ENCODE assay signal across 13 mouse cellular contexts in genomic region chr10:99241284-99241828, GRCm38 (mm10). TPM values are rescaled to one million over a fixed set of nuclear protein-coding genes. Genes with fewer than 3 reads are reported as not detected.
DNase-seq lines count a peak whose midpoint lies in the region; ATAC-seq and TF ChIP-seq lines count a peak whose summit lies in the region.
"Had no signal": no experiment of that assay in that cellular context is flagged by ENCODE, and none has a peak within 500 bp of the region (broad histone marks: within the 10 kb centered on the region; RNA-seq: fewer than 3 reads in every experiment).

No protein-coding gene starts in this region.

- DNase-seq in heart, adult 11 months, result no peak
- DNase-seq in lung, adult 2 months, result no peak
- peak; percentile 75 for DNase-seq in thymus, postnatal 0 days (ENCODE audit: low spot score)
- DNase-seq in Muller cell, postnatal 12 days (ENCODE audit: inconsistent ontology term), result no peak
- no peak for DNase-seq in spleen, postnatal 10 days (ENCODE audit: low spot score in 2 of 2)
- DNase-seq: adrenal gland, postnatal 25 days; cerebellum, adult 11-12 months; kidney, postnatal 36 days had no signal

- H3K27me3 ChIP-seq in heart, embryonic 11.5 days (ENCODE audit: control insufficient read depth, insufficient read depth, low read length), result no peaks in the 10 kb centered on the region
- no peaks in the 10 kb centered on the region for H3K27me3 ChIP-seq in lung, embryonic 15.5 days
- no peaks in the 10 kb centered on the region for H3K27me3 ChIP-seq in intestine, embryonic 16.5 days (replicated peaks; ENCODE audit: control insufficient read depth, insufficient read depth, low read length)
- H3K27me3 ChIP-seq: Patski had no signal

- H3K9me3 ChIP-seq in heart, embryonic 11.5 days (replicated peaks; ENCODE audit: control insufficient read depth, low read length), result no peaks in the 10 kb centered on the region
- H3K9me3 ChIP-seq in lung, embryonic 15.5 days, result no peaks in the 10 kb centered on the region
- no peaks in the 10 kb centered on the region for H3K9me3 ChIP-seq in intestine, embryonic 16.5 days (ENCODE audit: control insufficient read depth, low read length)

- H3K9ac ChIP-seq in heart, embryonic 11.5 days (ENCODE audit: low read depth, low read length), result no peak overlapping the region
- no peak overlapping the region for H3K9ac ChIP-seq in lung, embryonic 15.5 days
- H3K9ac ChIP-seq in intestine, embryonic 16.5 days (ENCODE audit: low read depth, low read length), result no peak overlapping the region

- H3K27ac ChIP-seq in heart, embryonic 11.5 days (ENCODE audit: low read depth, low read length), result peak overlapping the region; percentile 57
- peak overlapping the region; percentile 70 for H3K27ac ChIP-seq in lung, embryonic 15.5 days
- H3K27ac ChIP-seq in intestine, embryonic 16.5 days (ENCODE audit: low read length), result peak overlapping the region; percentile 44; the same call in 1 of the 2 replicates

- H3K4me1 ChIP-seq in heart, embryonic 11.5 days (ENCODE audit: control insufficient read depth, insufficient read depth, low read length), result peaks cover 11% of the 10 kb centered on the region
- peaks cover 41% of the 10 kb centered on the region for H3K4me1 ChIP-seq in lung, embryonic 15.5 days
- H3K4me1 ChIP-seq in lung, adult 2 months (ENCODE audit: control insufficient read depth, insufficient read depth, low read length), result no peaks in the 10 kb centered on the region; the same call in none of the 2 replicates
- peaks cover 16% of the 10 kb centered on the region for H3K4me1 ChIP-seq in intestine, embryonic 16.5 days (ENCODE audit: control insufficient read depth, insufficient read depth, low read length)

- H3K4me3 ChIP-seq in heart, embryonic 11.5 days (ENCODE audit: low read depth, low read length), result no peak overlapping the region
- no peak overlapping the region for H3K4me3 ChIP-seq in lung, embryonic 15.5 days
- H3K4me3 ChIP-seq in lung, adult 2 months (replicated peaks; ENCODE audit: extremely low read depth, low read depth, low read length), result no peak overlapping the region
- H3K4me3 ChIP-seq in intestine, embryonic 16.5 days (ENCODE audit: low read length), result no peak overlapping the region

- TF ChIP-seq POLR2A in lung, adult 2 months (IDR thresholded peaks at IDR 0.05; ENCODE audit: borderline replicate concordance, extremely low read depth, low read depth, low read length), result no peak

- 75% methylated on average over 7 of the region's 7 CpGs for whole genome bisulfite sequencing in heart, embryonic 11.5 days (ENCODE audit: insufficient replicate concordance)
- 51% methylated on average over 7 of the region's 7 CpGs for WGBS in lung, embryonic 15.5 days
- WGBS in lung, adult 2 months, result 75% methylated on average over 7 of the region's 7 CpGs
- WGBS in intestine, embryonic 16.5 days, result 80% methylated on average over 7 of the region's 7 CpGs

- no peak for ATAC-seq in heart, embryonic 11.5 days (replicated peaks; ENCODE audit: insufficient number of reproducible peaks, low FRiP score, low TSS enrichment)
- no peak for ATAC-seq in lung, embryonic 15.5 days (ENCODE audit: borderline replicate concordance, extremely low read depth, low FRiP score, low TSS enrichment)
- ATAC-seq in intestine, embryonic 16.5 days, result no peak
- ATAC-seq: hindbrain, embryonic 16.5 days had no signal

- no peak for TF ChIP-seq CTCF in lung, adult 2 months (IDR thresholded peaks at IDR 0.05; ENCODE audit: insufficient read depth, low read length)

- no peak overlapping the region for H3K4me2 ChIP-seq in heart, embryonic 11.5 days
- H3K4me2 ChIP-seq in lung, embryonic 15.5 days, result peak overlapping the region; percentile 42; the same call in 1 of the 2 replicates
- no peak overlapping the region for H3K4me2 ChIP-seq in intestine, embryonic 16.5 days (ENCODE audit: low read depth, low read length)

- no peaks in the 10 kb centered on the region for H3K36me3 ChIP-seq in heart, embryonic 11.5 days (ENCODE audit: control insufficient read depth, insufficient read depth, low read length)
- no peaks in the 10 kb centered on the region for H3K36me3 ChIP-seq in lung, embryonic 15.5 days
- H3K36me3 ChIP-seq in intestine, embryonic 16.5 days (ENCODE audit: control insufficient read depth, insufficient read depth, low read length), result no peaks in the 10 kb centered on the region

RNA-seq across cellular contexts. Expression of gene Dusp6, which starts 21.7 kb away (rescaled TPM):
- 45.5 and 59.9 TPM in 2 replicates for polyA plus RNA-seq in heart, embryonic 11.5 days (2014; fragmentation: Nextera tagmentation; extraction: Ambion mirVana)
- polyA plus RNA-seq in lung, embryonic 15.5 days (2015; fragmentation: Nextera tagmentation; extraction: Ambion mirVana), result 72.1 and 73.6 TPM in 2 replicates
- polyA plus RNA-seq in lung, adult 2 months (2012; rRNA removed), result 81.2 and 85.4 TPM in 2 replicates
- polyA plus RNA-seq in intestine, embryonic 16.5 days (2015; fragmentation: Nextera tagmentation; extraction: Ambion mirVana), result 37.2 and 37.5 TPM in 2 replicates
- polyA plus RNA-seq in thymus, postnatal 0 days (2015; fragmentation: Nextera tagmentation; extraction: Ambion mirVana), result 33.7 and 34.4 TPM in 2 replicates
